Comparison of ENCODE assay signal across 8 mouse cellular contexts in genomic region chr9:13300041-13300441, GRCm38 (mm10). TPM values are rescaled to one million over a fixed set of nuclear protein-coding genes. Genes with fewer than 3 reads are reported as not detected.
DNase-seq lines count a peak whose midpoint lies in the region; ATAC-seq lines count a peak whose summit lies in the region.

No protein-coding gene starts in this region.

- H3K9me3 ChIP-seq in embryonic facial prominence, embryonic 14.5 days (ENCODE audit: control insufficient read depth, low read length): no peaks in the 10 kb centered on the region
- H3K9me3 ChIP-seq in hindbrain, embryonic 13.5 days: no peaks in the 10 kb centered on the region
- H3K9me3 ChIP-seq in midbrain, embryonic 15.5 days: no peaks in the 10 kb centered on the region

- peaks cover 47% of the 10 kb centered on the region for H3K4me1 ChIP-seq in embryonic facial prominence, embryonic 14.5 days (ENCODE audit: control insufficient read depth, insufficient read depth, low read length)
- peaks cover 77% of the 10 kb centered on the region for H3K4me1 ChIP-seq in hindbrain, embryonic 13.5 days (replicated peaks)
- peaks cover 77% of the 10 kb centered on the region for H3K4me1 ChIP-seq in midbrain, embryonic 15.5 days

- no peak for ATAC-seq in embryonic facial prominence, embryonic 14.5 days (ENCODE audit: low read depth)
- ATAC-seq in hindbrain, embryonic 13.5 days (ENCODE audit: low FRiP score): no peak
- no peak for ATAC-seq in midbrain, embryonic 15.5 days (replicated peaks)

- no peak overlapping the region for H3K27ac ChIP-seq in embryonic facial prominence, embryonic 14.5 days (replicated peaks; ENCODE audit: low read depth, low read length)
- H3K27ac ChIP-seq in hindbrain, embryonic 13.5 days: peak overlapping the region; percentile 30
- 0 out of 2 replicates have a peak overlapping the region, but pooled peaks have one; percentile 27 for H3K27ac ChIP-seq in midbrain, embryonic 15.5 days

- H3K4me3 ChIP-seq in embryonic facial prominence, embryonic 14.5 days (ENCODE audit: low read depth, low read length): peak overlapping the region; percentile 56
- peak overlapping the region; percentile 66 for H3K4me3 ChIP-seq in hindbrain, embryonic 13.5 days
- H3K4me3 ChIP-seq in midbrain, embryonic 15.5 days: peak overlapping the region; percentile 54

- peak; percentile 30 for DNase-seq in gastrocnemius, adult 18-20 months (ENCODE audit: low spot score)
- no peak for DNase-seq in gastrocnemius, adult 8-10 months (ENCODE audit: low spot score in 2 of 2)
- DNase-seq in 416B (ENCODE audit: low read depth): peak; percentile 35
- DNase-seq in embryonic facial prominence, embryonic 14.5 days (ENCODE audit: low spot score): no peak
- DNase-seq in left cerebral cortex, postnatal 4 days: no peak
- DNase-seq in testis, postnatal 14 days (ENCODE audit: low spot score): no peak

- intact Hi-C loops in left cerebral cortex, postnatal 4 days (cut with DNase I): no loop called here

- no peaks in the 10 kb centered on the region for H3K27me3 ChIP-seq in embryonic facial prominence, embryonic 14.5 days (replicated peaks; ENCODE audit: control insufficient read depth, insufficient read depth, low read length)
- no peaks in the 10 kb centered on the region for H3K27me3 ChIP-seq in hindbrain, embryonic 13.5 days
- no peaks in the 10 kb centered on the region for H3K27me3 ChIP-seq in midbrain, embryonic 15.5 days (replicated peaks)

- H3K36me3 ChIP-seq in embryonic facial prominence, embryonic 14.5 days (ENCODE audit: control insufficient read depth, insufficient read depth, low read length): no peaks in the 10 kb centered on the region
- no peaks in the 10 kb centered on the region for H3K36me3 ChIP-seq in hindbrain, embryonic 13.5 days
- no peaks in the 10 kb centered on the region for H3K36me3 ChIP-seq in midbrain, embryonic 15.5 days (replicated peaks)

- peak overlapping the region; percentile 98 for H3K4me2 ChIP-seq in embryonic facial prominence, embryonic 14.5 days (ENCODE audit: low read depth, low read length)
- H3K4me2 ChIP-seq in hindbrain, embryonic 13.5 days: peak overlapping the region; percentile 94
- peak overlapping the region; percentile 89 for H3K4me2 ChIP-seq in midbrain, embryonic 15.5 days

- 40% methylated on average over 3 of the region's 3 CpGs for WGBS in embryonic facial prominence, embryonic 14.5 days
- 39% methylated on average over 3 of the region's 3 CpGs for WGBS in hindbrain, embryonic 13.5 days
- 46% methylated on average over 3 of the region's 3 CpGs for WGBS in midbrain, embryonic 15.5 days

- peak overlapping the region; percentile 37; the same call in 1 of the 2 replicates for H3K9ac ChIP-seq in embryonic facial prominence, embryonic 14.5 days (ENCODE audit: low read depth, low read length)
- peak overlapping the region; percentile 82 for H3K9ac ChIP-seq in hindbrain, embryonic 13.5 days
- H3K9ac ChIP-seq in midbrain, embryonic 15.5 days: no peak overlapping the region

RNA-seq across cellular contexts. Expression of gene Maml2, which starts 2.3 kb away (rescaled TPM):
- 1 to 10 TPM; 2.3 to 2.6 TPM for total RNA-seq in gastrocnemius, adult 18-20 months (2021)
- 1 to 10 TPM; 1.5 to 3.0 (median 2.2) TPM for total RNA-seq in gastrocnemius, adult 8-10 months (2022)
- 9.8 and 11.1 TPM in 2 replicates for polyA plus RNA-seq in embryonic facial prominence, embryonic 14.5 days (2014; fragmentation: Nextera tagmentation; extraction: Ambion mirVana)
- polyA plus RNA-seq in hindbrain, embryonic 13.5 days (2015; fragmentation: Nextera tagmentation; extraction: Ambion mirVana): 11.3 and 11.4 TPM in 2 replicates
- polyA plus RNA-seq in midbrain, embryonic 15.5 days (2015; fragmentation: Nextera tagmentation; extraction: Ambion mirVana): 10.0 and 11.0 TPM in 2 replicates
- total RNA-seq in left cerebral cortex, postnatal 4 days (2021): 10 to 100 TPM; 11.5 TPM

RNA-seq across cellular contexts. Expression of gene Ccdc82, which starts 53.3 kb away (rescaled TPM):
- total RNA-seq in gastrocnemius, adult 18-20 months (2021): 1 to 10 TPM; 3.6 to 4.9 TPM
- total RNA-seq in gastrocnemius, adult 8-10 months (2022): 1 to 10 TPM; 3.2 to 4.8 (median 4.5) TPM
- 7.7 and 10.5 TPM in 2 replicates for polyA plus RNA-seq in embryonic facial prominence, embryonic 14.5 days (2014; fragmentation: Nextera tagmentation; extraction: Ambion mirVana)
- polyA plus RNA-seq in hindbrain, embryonic 13.5 days (2015; fragmentation: Nextera tagmentation; extraction: Ambion mirVana): 13.5 and 13.7 TPM in 2 replicates
- 12.8 and 13.9 TPM in 2 replicates for polyA plus RNA-seq in midbrain, embryonic 15.5 days (2015; fragmentation: Nextera tagmentation; extraction: Ambion mirVana)
- total RNA-seq in left cerebral cortex, postnatal 4 days (2021): 10 to 100 TPM; 23.6 to 27.0 TPM

RNA-seq across cellular contexts. Expression of gene Jrkl, which starts 54.4 kb away (rescaled TPM):
- 1 to 10 TPM; 2.8 to 3.1 TPM for total RNA-seq in gastrocnemius, adult 18-20 months (2021)
- total RNA-seq in gastrocnemius, adult 8-10 months (2022): 1 to 10 TPM; 2.5 to 3.2 (median 2.7) TPM
- 9.1 and 9.6 TPM in 2 replicates for polyA plus RNA-seq in embryonic facial prominence, embryonic 14.5 days (2014; fragmentation: Nextera tagmentation; extraction: Ambion mirVana)
- polyA plus RNA-seq in hindbrain, embryonic 13.5 days (2015; fragmentation: Nextera tagmentation; extraction: Ambion mirVana): 12.7 and 12.8 TPM in 2 replicates
- polyA plus RNA-seq in midbrain, embryonic 15.5 days (2015; fragmentation: Nextera tagmentation; extraction: Ambion mirVana): 11.0 and 11.3 TPM in 2 replicates
- 10 to 100 TPM in 1 of 2 experiments, 1 to 10 TPM in 1; 9.8 to 13.6 TPM for total RNA-seq in left cerebral cortex, postnatal 4 days (2021)

Comparison
In these comparisons a context has a peak if more than half of its experiments do, and no peak if none do; other contexts are left out.
1. DNase-seq: peak in gastrocnemius, adult 18-20 months (single experiment) and 416B (single experiment); none in gastrocnemius, adult 8-10 months (0 of 2), embryonic facial prominence, embryonic 14.5 days (single experiment), left cerebral cortex, postnatal 4 days (single experiment) and testis, postnatal 14 days (single experiment).
2. RNA of gene Ccdc82, which starts 53.3 kb away (total RNA-seq): 23.6 to 27.0 TPM in left cerebral cortex, postnatal 4 days; 3.6 to 4.9 TPM in gastrocnemius, adult 18-20 months and 3.2 to 4.8 TPM in gastrocnemius, adult 8-10 months; every median in the first group is over 4 times any median in the second.
3. Peak in every context shown above with its lines, with median percentiles within 50 percentile points of each other: H3K4me2 ChIP-seq and H3K4me3 ChIP-seq.